Mouse (Mus musculus) neural tube, embryonic 11.5 days (tissue): ENCODE measurements at regions not wholly inside any gene's neighbourhood (a gene's known extent, or its start where the extent isn't known, plus 50 kb on each side); places are given as distances from the start of the nearest gene placed in this dataset.

ENCODE experiments used
- ATAC-seq: fragments of 200-750 bp; cut with Nextera tagmentation; 2 replicates; pipeline ENCODE4 v1.8.0; 2017; ENCODE audit warnings: moderate number of reproducible peaks, mild to moderate bottlenecking, moderate TSS enrichment, moderate library complexity; ENCODE audit not compliant: insufficient read depth, low FRiP score, low TSS enrichment
- DNase-seq: peaks from one replicate; pipeline ENCODE4 v3.0.0-alpha.2; 2015; ENCODE audit warnings: low spot score
- H3K27ac ChIP-seq: fragments of 300-500 bp; sonication (generic); 2 replicates; pipeline ENCODE4 v1.5.1; 2014; ENCODE audit warnings: low read depth, mild to moderate bottlenecking, low read length
- H3K27me3 ChIP-seq: fragments of 300-500 bp; sonication (generic); 2 replicates; pipeline ENCODE4 v1.6.1; 2014; ENCODE audit warnings: mild to moderate bottlenecking, low read length, mixed read lengths; ENCODE audit not compliant: control insufficient read depth, insufficient read depth
- H3K36me3 ChIP-seq: fragments of 300-500 bp; sonication (generic); 2 replicates; pipeline ENCODE4 v1.6.1; 2014; ENCODE audit warnings: mild to moderate bottlenecking, low read length, moderate library complexity, mixed read lengths; ENCODE audit not compliant: control insufficient read depth, insufficient read depth
- H3K4me1 ChIP-seq: fragments of 300-500 bp; sonication (generic); 2 replicates; pipeline ENCODE4 v1.6.1; 2014; ENCODE audit warnings: low read length, mixed read lengths; ENCODE audit not compliant: control insufficient read depth, insufficient read depth
- H3K4me2 ChIP-seq: fragments of 300-500 bp; sonication (generic); 2 replicates; pipeline ENCODE4 v1.6.1; 2014; ENCODE audit warnings: low read depth, mild to moderate bottlenecking, moderate library complexity
- H3K4me3 ChIP-seq: fragments of 300-500 bp; sonication (generic); 2 replicates; pipeline ENCODE4 v1.5.1; 2014; ENCODE audit warnings: low read depth, low read length
- H3K9ac ChIP-seq: fragments of 300-500 bp; sonication (generic); 2 replicates; pipeline ENCODE4 v1.6.1; 2014; ENCODE audit warnings: mild to moderate bottlenecking, low read length
- H3K9me3 ChIP-seq: fragments of 300-500 bp; sonication (generic); 2 replicates; pipeline ENCODE4 v1.6.1; 2016; ENCODE audit warnings: low read length; ENCODE audit not compliant: control insufficient read depth
- WGBS: fragments of 180-500 bp; shearing (Covaris S2); extraction: QIAGEN DNeasy Blood & Tissue Kit; methylation state at CpG from one replicate; pipeline ENCODE4 v1.1.7; 2014; 5-methylcytosine and 5-hydroxymethylcytosine counted together

DNA sequence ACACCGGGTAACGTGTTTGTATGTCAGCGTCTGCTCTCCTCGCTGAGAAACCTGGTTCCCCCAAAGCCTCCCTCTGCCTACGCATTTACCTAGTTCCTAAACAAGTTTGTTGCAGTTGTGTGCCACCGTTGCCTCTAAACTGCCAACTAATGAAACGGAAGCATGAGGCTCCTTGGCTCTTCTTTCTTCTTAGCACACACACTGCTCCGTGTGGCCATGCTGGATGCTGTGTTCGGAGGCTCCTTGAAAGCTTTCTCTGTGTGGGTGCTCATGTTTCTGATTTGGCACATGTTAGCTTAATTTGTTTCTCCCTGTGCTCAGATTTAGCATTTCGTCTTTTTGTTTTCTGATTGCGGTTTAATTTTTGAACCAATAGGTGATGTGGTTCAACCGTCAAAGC lies 162.2 kb upstream of the Nxpe4 start:
- Histone ChIP-seq H3K27ac (no peak overlapping the region), H3K36me3 (no peaks in the 10 kb centered on the region), H3K4me1 (no peaks in the 10 kb centered on the region), H3K27me3 (no peaks in the 10 kb centered on the region), H3K9me3 (no peaks in the 10 kb centered on the region), H3K9ac (no peak overlapping the region), H3K4me3 (no peak overlapping the region), H3K4me2 (no peak overlapping the region)
- ATAC-seq (no peak), DNase-seq (no peak)
- 92% methylated on average over 12 of the region's 12 CpGs for WGBS

DNA sequence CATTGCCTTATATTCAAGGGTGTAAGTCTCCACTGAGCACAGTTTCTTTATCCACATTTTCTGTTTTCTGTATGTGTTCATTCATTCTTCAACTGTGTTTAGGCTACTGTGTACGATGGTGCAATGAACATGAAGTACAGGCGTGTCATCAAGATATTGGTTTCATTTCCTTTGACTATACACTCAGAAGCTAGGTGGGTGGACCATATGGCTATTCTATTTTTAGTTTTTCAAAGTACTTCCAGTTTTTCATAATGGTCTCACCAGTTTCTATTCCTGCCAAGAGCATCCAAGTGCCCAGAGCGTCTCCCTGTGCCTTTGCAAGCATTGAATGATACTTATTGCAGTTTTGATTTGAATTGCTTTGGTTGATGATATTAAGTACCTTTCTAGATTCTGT lies 132.8 kb upstream of the Nxpe4 start:
- no peaks in the 10 kb centered on the region for H3K27me3 ChIP-seq
- DNase-seq, result no peak
- no peak overlapping the region for H3K4me2 ChIP-seq
- no peak overlapping the region for H3K9ac ChIP-seq
- no peaks in the 10 kb centered on the region for H3K9me3 ChIP-seq
- H3K27ac ChIP-seq, result no peak overlapping the region
- no peak for ATAC-seq
- no peaks in the 10 kb centered on the region for H3K36me3 ChIP-seq
- H3K4me3 ChIP-seq, result no peak overlapping the region
- 91% methylated on average over 3 of the region's 3 CpGs for WGBS
- H3K4me1 ChIP-seq, result no peaks in the 10 kb centered on the region

DNA sequence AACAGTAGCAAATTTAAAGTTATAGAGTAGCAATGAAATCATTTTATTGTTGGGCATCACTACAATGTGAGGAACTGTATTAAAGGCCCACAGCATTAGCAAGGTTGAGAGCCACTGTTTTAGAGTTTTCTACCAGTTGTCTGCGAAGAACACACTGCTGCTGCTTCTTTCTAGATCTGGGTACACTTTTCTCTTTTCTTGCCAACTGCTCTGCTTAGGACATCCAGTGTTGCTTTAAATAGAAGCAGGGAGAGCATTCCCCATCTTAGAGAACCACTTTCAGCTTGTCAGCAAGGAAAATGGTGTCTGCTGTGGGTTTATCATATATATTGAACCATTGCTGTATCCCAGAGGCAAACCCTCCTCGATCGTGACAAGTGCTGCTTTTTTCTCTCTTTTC lies 131.0 kb upstream of the Nxpe4 start:
- Histone ChIP-seq H3K9ac (no peak overlapping the region), H3K4me3 (no peak overlapping the region), H3K27ac (no peak overlapping the region), H3K9me3 (no peaks in the 10 kb centered on the region), H3K27me3 (no peaks in the 10 kb centered on the region), H3K4me2 (no peak overlapping the region), H3K4me1 (no peaks in the 10 kb centered on the region), H3K36me3 (no peaks in the 10 kb centered on the region)
- DNase-seq, result no peak
- ATAC-seq, result no peak
- 90% methylated on average over 3 of the region's 3 CpGs for WGBS

DNA sequence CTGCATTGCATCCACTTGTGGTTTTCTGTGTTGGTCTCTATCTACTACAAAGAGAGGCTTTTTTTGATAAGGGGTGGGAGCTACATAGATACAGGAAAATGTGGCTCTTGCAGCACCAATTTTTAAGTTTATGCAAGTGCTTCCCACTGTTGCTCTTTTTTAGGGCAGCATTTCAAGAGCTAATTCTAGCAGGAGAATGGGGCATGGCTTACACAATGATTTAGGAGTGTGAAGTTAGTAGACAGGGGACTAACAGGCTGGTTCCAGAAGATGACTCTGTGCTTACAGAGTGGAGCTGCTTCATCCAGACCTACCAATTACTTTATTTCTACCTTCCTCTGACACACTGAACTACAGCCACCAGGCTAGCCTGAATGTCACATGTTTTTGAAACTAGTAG lies 125.9 kb upstream of the Nxpe4 start:
- no peaks in the 10 kb centered on the region for H3K36me3 ChIP-seq
- H3K27ac ChIP-seq, result no peak overlapping the region
- H3K4me1 ChIP-seq, result no peaks in the 10 kb centered on the region
- ATAC-seq, result no peak
- DNase-seq, result no peak
- no peaks in the 10 kb centered on the region for H3K27me3 ChIP-seq
- no peak overlapping the region for H3K4me3 ChIP-seq
- H3K9me3 ChIP-seq, result no peaks in the 10 kb centered on the region
- H3K4me2 ChIP-seq, result no peak overlapping the region
- no peak overlapping the region for H3K9ac ChIP-seq

DNA sequence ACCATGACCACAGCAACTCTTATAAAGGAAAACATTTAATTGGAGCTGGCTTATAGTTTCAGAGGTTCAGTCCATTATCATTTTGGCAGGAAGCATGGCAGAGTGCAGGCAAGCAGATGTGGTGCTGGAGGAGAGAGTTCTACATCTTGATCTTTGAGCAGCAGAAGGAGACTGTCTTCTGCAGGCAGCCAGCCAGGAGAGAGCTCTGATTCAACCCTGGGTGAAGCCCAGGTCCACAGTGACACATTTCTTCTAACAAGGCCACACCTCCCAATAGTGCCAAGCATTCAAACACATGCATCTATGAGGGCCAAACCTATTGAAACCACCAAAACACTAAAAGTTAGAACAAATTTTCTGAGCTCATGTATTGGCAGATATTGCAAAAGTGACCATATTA lies 117.0 kb upstream of the Nxpe4 start:
- no peak overlapping the region for H3K4me2 ChIP-seq
- no peaks in the 10 kb centered on the region for H3K4me1 ChIP-seq
- ATAC-seq, result no peak
- H3K27me3 ChIP-seq, result no peaks in the 10 kb centered on the region
- no peak for DNase-seq
- no peaks in the 10 kb centered on the region for H3K9me3 ChIP-seq
- H3K27ac ChIP-seq, result no peak overlapping the region
- no peak overlapping the region for H3K4me3 ChIP-seq
- no peak overlapping the region for H3K9ac ChIP-seq
- no peaks in the 10 kb centered on the region for H3K36me3 ChIP-seq

DNA sequence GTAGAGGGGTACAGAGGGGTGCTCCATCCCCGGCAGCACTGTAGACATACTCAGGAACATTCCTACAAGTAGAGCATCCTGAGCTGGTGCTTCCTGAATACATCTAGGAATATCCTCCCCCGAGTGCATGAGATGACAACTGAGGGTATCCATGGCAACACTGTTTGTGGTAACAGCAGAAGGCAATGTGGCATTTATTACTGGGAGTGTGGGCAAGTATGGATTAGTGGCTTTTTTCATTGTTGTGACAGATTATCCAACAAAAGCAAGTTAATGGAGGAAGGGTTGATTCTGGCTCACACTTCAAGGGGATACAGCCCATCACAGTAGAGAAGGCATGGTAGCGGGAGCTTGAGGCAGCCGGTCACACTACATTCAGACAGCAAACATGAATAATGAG lies 114.0 kb upstream of the Nxpe4 start:
- ATAC-seq, result no peak
- Histone ChIP-seq H3K9me3 (no peaks in the 10 kb centered on the region), H3K4me3 (no peak overlapping the region), H3K4me2 (no peak overlapping the region), H3K27me3 (no peaks in the 10 kb centered on the region), H3K27ac (no peak overlapping the region), H3K4me1 (no peaks in the 10 kb centered on the region), H3K36me3 (no peaks in the 10 kb centered on the region), H3K9ac (no peak overlapping the region)
- DNase-seq, result no peak
- WGBS, result 76% methylated on average over 4 of the region's 4 CpGs

DNA sequence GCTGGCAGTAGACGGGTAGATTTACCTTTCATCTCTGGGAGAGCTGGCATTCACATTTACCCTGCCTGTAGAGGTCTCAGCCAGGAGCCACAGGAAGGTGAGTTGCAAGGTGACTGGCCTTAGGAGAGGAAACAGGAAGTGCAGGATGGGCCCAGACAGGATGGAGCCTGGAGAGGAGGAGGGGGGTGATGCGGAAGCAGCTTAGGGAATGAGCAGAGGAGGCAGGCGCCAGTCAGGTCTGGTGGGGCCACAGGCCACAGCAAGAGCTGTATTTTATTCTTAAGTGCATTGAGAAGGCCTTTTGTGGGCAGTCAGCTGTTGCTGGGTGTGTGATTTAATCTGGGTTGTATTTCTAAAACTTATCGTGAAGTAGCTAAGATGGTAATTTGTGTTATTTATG lies 108.2 kb upstream of the Nxpe4 start:
- no peaks in the 10 kb centered on the region for H3K36me3 ChIP-seq
- H3K27me3 ChIP-seq, result no peaks in the 10 kb centered on the region
- H3K4me1 ChIP-seq, result no peaks in the 10 kb centered on the region
- DNase-seq, result no peak
- no peak overlapping the region for H3K4me2 ChIP-seq
- no peak overlapping the region for H3K4me3 ChIP-seq
- no peak overlapping the region for H3K27ac ChIP-seq
- ATAC-seq, result no peak
- WGBS, result 69% methylated on average over 4 of the region's 4 CpGs
- no peak overlapping the region for H3K9ac ChIP-seq
- H3K9me3 ChIP-seq, result no peaks in the 10 kb centered on the region

DNA sequence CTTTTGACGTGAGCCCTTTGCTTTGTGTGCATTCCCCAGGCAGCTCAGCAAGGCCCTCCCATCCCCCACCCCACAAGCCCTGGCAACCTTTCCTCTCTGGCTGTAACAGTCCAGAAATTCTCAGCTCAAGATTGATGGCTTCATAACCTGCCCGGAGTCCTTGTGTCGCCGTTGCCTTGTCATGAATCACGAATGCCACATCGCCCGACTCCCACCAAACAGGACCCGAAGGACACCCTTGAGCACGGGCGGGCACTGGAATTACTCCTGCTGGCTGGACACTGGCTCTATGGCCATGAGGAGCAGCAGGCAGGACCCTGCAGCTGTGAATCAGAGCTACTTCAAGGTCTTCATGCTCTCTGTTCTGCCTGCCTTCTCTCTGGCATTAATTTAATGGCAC lies 106.6 kb upstream of the Nxpe4 start:
- Histone ChIP-seq H3K9ac (no peak overlapping the region), H3K4me1 (no peaks in the 10 kb centered on the region), H3K9me3 (no peaks in the 10 kb centered on the region), H3K4me2 (no peak overlapping the region), H3K27ac (peak overlapping the region; percentile 23; the same call in 1 of the 2 replicates), H3K27me3 (no peaks in the 10 kb centered on the region), H3K36me3 (no peaks in the 10 kb centered on the region), H3K4me3 (no peak overlapping the region)
- ATAC-seq (no peak), DNase-seq (peak; percentile 24)
- 58% methylated on average over 10 of the region's 10 CpGs for WGBS

DNA sequence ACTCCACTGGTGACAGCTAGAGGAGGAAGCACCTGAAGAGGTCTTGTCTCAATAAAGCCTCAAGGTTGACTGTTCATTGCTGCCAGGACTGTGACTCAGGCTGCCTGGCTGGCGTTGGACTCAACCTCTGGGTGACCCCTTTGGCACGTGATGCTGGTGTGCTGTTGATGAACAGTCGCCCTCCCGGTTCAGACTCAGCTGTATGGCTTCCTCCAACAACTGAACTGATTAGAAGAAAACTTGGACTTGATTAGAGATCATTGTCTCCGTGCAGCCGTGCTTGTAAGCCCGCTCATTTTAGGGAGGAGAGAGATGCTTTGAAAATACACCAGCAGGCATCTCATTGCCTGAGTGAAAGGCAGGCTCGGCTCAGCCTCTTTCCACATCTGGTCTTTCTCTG lies 103.2 kb upstream of the Nxpe4 start:
- DNase-seq (no peak), ATAC-seq (no peak)
- H3K36me3 ChIP-seq, result no peaks in the 10 kb centered on the region
- no peaks in the 10 kb centered on the region for H3K4me1 ChIP-seq
- H3K27me3 ChIP-seq, result no peaks in the 10 kb centered on the region
- H3K9ac ChIP-seq, result no peak overlapping the region
- H3K27ac ChIP-seq, result no peak overlapping the region
- H3K9me3 ChIP-seq, result no peaks in the 10 kb centered on the region
- WGBS, result 67% methylated on average over 8 of the region's 8 CpGs
- H3K4me3 ChIP-seq, result no peak overlapping the region
- H3K4me2 ChIP-seq, result no peak overlapping the region
